Mouse (Mus musculus) CD8-positive naive resting alpha-beta T cell, adult 2 months (primary cell): ENCODE measurements around the gene Mef2c.

Experiments used
- DNase-seq, 2 experiments: peaks; one replicate each; pipeline ENCODE4 v3.0.0; 2022; ENCODE audit warnings: low read depth in 2 of 2, low spot score in 2 of 2

Mef2c gene

DNA sequence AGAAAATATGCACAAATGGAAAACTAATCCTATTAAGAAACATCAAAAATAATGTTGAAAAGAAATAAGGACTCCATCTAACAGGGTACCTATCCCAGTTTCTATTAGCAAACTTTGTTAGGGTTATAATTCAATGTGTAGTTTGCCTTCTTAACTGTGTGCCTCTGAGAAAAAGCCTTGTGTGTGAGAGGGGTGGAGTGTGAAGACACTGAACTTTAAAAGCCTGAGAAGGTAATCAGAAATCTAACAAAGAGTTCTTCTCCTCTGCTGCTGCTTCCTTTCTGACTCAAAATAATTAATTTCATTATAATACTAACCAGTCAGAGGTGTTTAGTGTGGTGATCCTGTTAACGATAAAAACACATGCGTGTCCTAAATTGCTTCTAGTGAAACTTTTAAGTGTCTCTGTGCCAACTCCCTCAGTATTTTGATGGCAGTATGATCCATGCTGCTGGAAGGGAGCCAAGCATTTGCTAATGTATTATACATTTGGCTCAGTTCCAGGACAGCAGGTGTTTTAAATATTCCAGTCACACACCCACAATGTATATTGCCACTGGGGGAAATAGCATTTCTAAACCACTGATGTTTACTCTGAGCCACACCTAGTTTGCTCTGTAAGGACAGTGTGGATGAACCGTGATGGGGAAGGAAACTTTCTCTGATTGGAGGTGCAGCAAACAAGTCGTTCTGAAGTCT is 104.2 kb downstream of the Mef2c start:
- no peak for DNase-seq

- peak; percentile 3 to 9 for DNase-seq
These were observed 105.2 kb downstream of the Mef2c start for GRCm38 (mm10) chr13:83608851-83609516.

- DNase-seq = no peak
These were observed 105.7 kb downstream of the Mef2c start for GRCm38 (mm10) chr13:83609517-83609878.

GRCm38 (mm10) chr13:83610124-83610523 is 106.3 kb downstream of the Mef2c start:
- no peak for DNase-seq

- no peak for DNase-seq
These were observed 108.4 kb downstream of the Mef2c start for GRCm38 (mm10) chr13:83612195-83612594.

DNA sequence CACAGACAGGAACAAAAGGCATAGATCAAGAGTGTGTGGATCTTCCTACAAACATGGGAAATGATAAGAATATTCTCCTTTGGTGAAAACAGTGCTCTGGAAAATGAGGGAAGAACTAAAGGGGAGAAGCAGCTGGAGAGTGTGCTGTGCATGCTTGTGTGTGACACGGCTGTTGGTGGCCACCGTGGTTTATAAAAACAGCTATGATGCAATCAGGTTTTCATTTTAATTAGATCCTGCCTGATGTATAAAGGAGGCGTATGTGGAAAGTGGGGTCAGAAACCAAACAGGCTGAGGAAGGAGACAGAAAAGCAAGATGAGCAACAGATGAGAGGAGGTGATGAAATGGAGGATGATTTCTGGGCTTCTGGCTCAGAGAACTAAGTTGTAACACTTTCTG is 112.0 kb downstream of the Mef2c start:
- DNase-seq = no peak

DNA sequence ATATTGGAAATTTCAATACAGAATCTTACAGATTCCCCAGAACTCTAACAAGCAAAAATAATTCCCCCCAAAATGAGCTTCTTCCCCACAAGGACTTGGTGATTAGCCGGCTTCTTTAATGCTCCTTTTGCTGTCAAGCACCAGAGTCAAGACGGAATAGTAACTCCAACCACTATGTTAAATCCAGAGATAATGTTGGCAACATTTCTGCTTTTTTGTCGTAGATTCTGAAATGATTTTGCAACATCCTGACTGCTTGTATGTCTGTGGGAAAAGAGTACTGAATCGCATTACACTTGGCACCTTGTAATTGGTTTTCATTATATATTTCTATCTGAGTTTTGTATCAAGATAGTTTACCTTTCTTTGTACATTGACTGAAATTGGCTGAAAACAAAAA is 120.8 kb downstream of the Mef2c start:
- no peak for DNase-seq

- DNase-seq = no peak
These were observed 123.6 kb downstream of the Mef2c start for GRCm38 (mm10) chr13:83627429-83627828.

DNA sequence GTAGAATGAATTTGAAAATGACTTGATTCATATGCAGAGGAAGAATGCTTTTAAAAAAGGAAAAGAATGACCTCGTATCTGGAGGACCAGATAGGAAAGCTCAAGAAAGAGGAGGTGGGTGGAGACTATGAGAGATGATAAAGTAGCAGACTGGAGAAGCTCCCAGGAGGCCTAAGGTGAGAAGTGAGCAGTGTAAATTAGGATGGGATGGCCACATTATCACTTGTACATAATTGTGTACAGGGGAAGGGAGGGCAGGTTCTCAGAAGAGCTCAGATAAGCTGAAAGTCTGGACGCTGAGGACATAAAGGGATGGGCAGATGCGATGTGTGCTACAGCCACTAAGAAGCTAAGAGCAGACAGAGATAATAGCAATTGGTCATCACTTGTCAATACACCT is 124.3 kb downstream of the Mef2c start:
- no peak for DNase-seq

DNA sequence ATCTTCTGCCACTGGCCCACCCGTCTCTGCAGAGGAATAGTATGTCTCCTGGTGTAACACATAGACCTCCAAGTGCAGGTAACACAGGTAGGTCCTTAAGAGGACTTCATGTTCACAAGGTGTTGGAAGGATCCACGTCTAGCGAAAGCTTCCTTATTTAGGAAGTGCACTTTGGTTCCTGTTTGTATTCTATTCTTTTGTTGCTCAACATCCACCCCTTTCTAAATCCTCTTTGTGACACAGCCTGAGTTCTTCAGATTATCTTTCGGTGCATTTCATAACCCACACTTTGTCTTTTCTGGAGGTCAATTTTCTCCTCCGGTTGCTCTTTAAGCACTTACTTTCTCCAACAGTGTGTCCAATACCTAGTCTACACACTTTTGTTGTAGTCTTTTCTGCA is 129.3 kb downstream of the Mef2c start:
- DNase-seq = no peak

DNA sequence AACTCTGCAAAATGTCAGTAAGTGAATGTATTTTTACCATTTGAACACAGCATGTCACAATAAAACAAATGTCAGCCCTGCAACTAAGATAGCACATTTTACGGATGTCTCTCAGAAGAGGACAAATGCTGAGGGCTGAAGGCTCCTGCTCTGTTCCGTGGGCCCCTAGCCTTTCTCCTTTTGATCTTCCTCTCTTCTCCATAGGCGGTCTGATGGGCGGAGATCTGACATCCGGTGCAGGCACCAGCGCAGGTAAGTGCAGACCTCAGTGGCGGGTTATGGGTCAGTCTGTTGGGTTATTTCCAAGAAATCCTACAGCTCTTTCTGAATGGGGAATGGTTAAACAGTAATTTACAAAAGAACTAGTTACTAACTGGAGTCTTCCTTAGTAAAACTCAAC is 131.4 kb downstream of the Mef2c start:
- DNase-seq = no peak

DNA sequence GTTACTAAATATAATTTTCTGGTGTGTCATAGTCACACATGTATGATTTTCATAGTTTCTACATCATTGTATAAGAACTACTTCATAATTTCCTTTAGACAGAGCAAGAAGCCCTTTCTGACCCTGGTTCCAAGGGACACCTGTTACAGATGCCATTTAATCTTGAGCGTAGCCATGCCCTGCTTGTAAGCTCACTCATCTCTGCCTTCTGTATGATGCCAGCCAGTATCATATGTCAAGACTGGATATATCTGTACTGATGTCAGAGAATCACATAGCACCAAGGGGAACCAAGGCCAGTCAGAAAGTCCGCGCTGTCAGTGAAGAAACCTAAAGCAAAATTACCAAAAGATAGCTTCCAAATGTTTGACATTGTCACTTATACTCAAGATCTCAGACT is 133.8 kb downstream of the Mef2c start:
- DNase-seq = no peak

GRCm38 (mm10) chr13:83638735-83639134 is 134.9 kb downstream of the Mef2c start:
- DNase-seq = no peak

GRCm38 (mm10) chr13:83649051-83649450 is 145.2 kb downstream of the Mef2c start:
- no peak for DNase-seq

DNA sequence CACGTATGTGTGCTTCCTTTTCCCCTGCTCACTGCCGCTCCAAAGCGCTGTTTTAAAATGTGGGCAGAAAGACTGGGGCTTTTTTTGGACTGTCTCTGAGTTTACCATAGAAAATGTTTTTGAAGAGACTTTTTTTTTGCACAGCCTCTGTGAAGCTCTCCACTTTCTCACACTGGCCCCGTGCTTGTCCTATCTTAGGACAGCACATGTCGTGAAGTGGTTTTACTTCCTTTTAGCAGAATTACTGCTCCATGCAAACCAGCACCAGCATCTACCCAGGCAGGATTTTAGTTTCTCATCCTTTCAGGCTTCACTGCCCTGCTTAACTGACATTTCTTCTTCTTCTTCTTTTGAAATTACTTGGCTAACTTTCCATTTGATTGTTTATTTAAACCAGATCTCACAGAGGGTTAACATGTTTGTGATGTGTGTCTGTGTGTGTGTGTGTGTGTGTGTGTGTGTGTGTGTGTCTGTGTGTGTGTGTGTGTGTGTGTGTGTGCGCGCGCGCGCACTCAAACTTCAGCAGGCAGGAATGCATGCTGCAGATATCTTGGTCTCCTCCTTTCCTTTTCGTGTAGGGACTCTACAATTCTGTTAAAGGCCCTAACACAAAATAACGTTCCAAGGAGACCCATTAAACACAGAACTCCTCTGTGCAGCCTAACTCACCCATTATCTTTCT is 146.1 kb downstream of the Mef2c start:
- DNase-seq = no peak

GRCm38 (mm10) chr13:83650807-83651206 is 147.0 kb downstream of the Mef2c start:
- no peak for DNase-seq

DNA sequence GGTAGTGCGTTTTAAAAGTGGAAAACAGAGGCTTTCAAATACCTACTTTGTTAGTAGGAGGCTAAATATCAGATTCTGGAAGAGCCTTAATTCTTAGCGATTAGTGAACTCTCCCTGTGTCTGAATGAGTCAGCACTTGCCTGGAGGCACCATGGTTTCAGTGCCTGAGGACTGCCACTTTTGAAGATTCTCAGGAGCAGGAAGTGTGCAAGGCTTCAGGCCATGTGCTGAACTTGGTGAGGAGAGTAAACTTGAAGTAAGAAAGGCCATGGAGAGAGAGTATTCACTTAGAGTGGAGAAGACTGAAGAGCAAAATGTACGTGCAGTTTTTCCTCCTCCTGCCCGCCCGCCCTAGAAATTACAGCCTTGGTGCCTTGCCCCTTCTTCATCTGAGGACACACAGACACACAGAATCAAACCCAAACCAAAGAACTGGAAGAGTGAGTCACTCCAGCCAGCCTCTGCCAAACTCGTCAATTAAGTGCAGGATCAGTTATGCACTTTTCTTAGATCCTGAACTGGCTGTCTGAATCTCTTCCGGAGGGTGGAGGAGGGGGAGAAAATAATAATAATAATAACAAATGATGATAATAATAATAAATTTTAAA is 148.2 kb downstream of the Mef2c start:
- no peak for DNase-seq

DNA sequence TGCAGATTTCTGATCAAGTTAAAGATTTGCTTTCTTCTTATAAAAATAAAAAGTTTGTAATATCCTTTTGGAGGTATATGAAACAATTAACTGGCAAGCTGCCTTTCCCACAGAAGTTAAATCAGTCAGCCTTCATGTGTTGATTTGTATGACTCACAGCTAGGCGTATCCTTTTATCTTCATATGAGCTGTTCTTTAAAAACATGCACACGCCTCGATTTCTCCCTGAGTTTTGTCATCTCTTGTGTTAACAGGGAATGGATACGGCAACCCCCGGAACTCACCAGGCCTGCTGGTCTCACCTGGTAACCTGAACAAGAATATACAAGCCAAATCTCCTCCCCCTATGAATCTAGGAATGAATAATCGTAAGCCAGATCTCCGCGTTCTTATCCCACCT is 148.7 kb downstream of the Mef2c start:
- DNase-seq = no peak

DNA sequence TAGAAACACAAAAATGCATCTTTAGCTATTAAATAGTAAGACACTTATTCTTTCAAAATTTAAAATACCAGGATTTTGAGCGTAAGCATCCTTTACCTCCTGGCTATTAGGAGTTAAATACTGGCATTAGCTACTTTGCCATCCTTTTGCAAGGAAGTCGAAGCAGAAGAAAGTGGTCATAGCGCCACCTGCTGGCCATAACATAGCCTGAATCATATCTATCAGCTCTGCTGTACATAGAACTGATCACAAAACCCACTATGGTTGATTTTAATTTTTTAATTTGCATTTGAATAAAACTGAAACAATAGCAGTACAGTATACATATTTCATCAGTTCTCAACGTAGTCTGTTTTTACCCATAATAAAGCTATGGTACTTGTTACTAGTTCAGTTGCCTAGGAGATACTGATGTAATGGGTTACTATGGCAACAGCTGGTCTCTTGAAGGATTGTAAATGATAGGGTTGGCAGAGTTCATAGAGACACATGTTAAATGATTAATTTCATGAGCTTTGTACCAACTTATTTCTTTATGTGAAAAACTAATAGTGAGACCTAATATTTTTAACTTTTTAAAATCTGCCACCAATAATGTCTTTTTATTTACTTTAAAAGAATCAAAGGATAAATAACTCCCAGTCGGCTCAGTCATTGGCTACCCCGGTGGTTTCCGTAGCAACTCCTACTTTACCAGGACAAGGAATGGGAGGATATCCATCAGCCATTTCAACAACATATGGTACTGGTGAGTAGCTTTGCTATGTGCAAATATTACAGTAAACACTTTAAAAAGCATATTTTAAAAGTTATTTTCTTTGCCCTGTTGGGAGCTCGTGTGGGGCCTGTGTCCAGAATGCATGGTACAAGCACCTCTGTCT is 151.3 kb downstream of the Mef2c start:
- peak; percentile 32 to 51 for DNase-seq

- no peak for DNase-seq
These were observed 152.3 kb downstream of the Mef2c start for GRCm38 (mm10) chr13:83656094-83656493.

GRCm38 (mm10) chr13:83656773-83657172 is 152.9 kb downstream of the Mef2c start:
- DNase-seq = no peak
